Mouse (Mus musculus) CH12.LX (cell line): Measurements from ENCODE around the gene Ppm1a. TPM values are rescaled to one million over a fixed set of nuclear protein-coding genes. Genes with fewer than 3 reads are reported as not detected.
A peak's percentile ranks its signal among the peaks of the same experiment; 100 is the strongest.

Source experiments
- DNase-seq: peaks from one replicate; pipeline ENCODE4 v3.0.0-alpha.2; 2013; ENCODE audit errors: extremely low read depth
- H3K27ac ChIP-seq: 2 replicates; pipeline ENCODE4 v1.5.1; 2012; ENCODE audit warnings: low read depth, mild to moderate bottlenecking, control low read depth, moderate library complexity; ENCODE audit not compliant: insufficient read depth
- H3K27me3 ChIP-seq: replicated peaks from 2 replicates; pipeline ENCODE3; 2012; ENCODE audit warnings: inconsistent platforms
- H3K36me3 ChIP-seq, 2 experiments: replicated peaks in 1 of 2; 2 replicates each; pipeline versions ENCODE3 to v1.6.1; 2012; ENCODE audit warnings: inconsistent platforms in 1 of 2, low read length in 1 of 2, mild to moderate bottlenecking in 1 of 2, mixed read lengths in 1 of 2, moderate library complexity in 1 of 2; ENCODE audit not compliant: control insufficient read depth in 1 of 2, insufficient read depth in 1 of 2
- H3K4me1 ChIP-seq, 2 experiments: 2 replicates each; pipeline ENCODE4 v1.6.1; 2012; ENCODE audit warnings: inconsistent platforms in 1 of 2, moderate library complexity in 1 of 2; ENCODE audit not compliant: insufficient read depth in 2 of 2, control insufficient read depth in 1 of 2
- H3K4me2 ChIP-seq: 2 replicates; pipeline ENCODE4 v1.6.1; 2012; ENCODE audit warnings: low read depth, mild to moderate bottlenecking, control low read depth; ENCODE audit not compliant: poor library complexity, insufficient read depth, severe bottlenecking
- H3K4me3 ChIP-seq, 3 experiments: fragments of 150-350 bp in 1 of 3; sonication (generic) in 1 of 3; replicated peaks in 1 of 3; 2 replicates each; pipeline versions ENCODE3 to v1.5.1; 2011 to 2012; ENCODE audit warnings: low read depth in 2 of 3, low read length in 2 of 3, mild to moderate bottlenecking in 2 of 3, moderate library complexity in 2 of 3, control low read depth in 1 of 3, improper control_type of control experiment in 1 of 3, inconsistent platforms in 1 of 3, mixed read lengths in 1 of 3; ENCODE audit not compliant: poor library complexity in 1 of 3
- H3K79me2 ChIP-seq: replicated peaks from 2 replicates; pipeline ENCODE4 v1.6.1; 2012; ENCODE audit warnings: mild to moderate bottlenecking, moderate library complexity; ENCODE audit not compliant: control insufficient read depth, poor library complexity, insufficient read depth, severe bottlenecking; ENCODE audit errors: extremely low read depth
- H3K9ac ChIP-seq: 2 replicates; pipeline ENCODE4 v1.6.1; 2012; ENCODE audit warnings: low read depth, mild to moderate bottlenecking, control low read depth, moderate library complexity; ENCODE audit not compliant: insufficient read depth
- H3K9me3 ChIP-seq: replicated peaks from 2 replicates; pipeline ENCODE3; 2012; ENCODE audit warnings: low read length, inconsistent platforms, mixed read lengths
- BHLHE40 ChIP-seq: IDR thresholded peaks from 2 replicates; pipeline ENCODE4 v1.6.1; 2011; ENCODE audit warnings: mild to moderate bottlenecking, low read depth, low read length, improper control_type of control experiment
- E2F4 ChIP-seq: IDR thresholded peaks from 2 replicates; pipeline ENCODE4 v1.6.1; 2011; ENCODE audit warnings: low read depth, low read length, improper control_type of control experiment; ENCODE audit not compliant: insufficient replicate concordance
- ELF1 ChIP-seq: IDR thresholded peaks from 2 replicates; pipeline ENCODE4 v1.6.1; 2014; ENCODE audit warnings: low read depth, mild to moderate bottlenecking, inconsistent platforms, low read length, improper control_type of control experiment
- EP300 ChIP-seq: IDR thresholded peaks from 2 replicates; pipeline ENCODE4 v1.6.1; 2011; ENCODE audit warnings: low read length, improper control_type of control experiment
- IRF4 ChIP-seq: IDR thresholded peaks from 2 replicates; pipeline ENCODE4 v1.6.1; 2014; ENCODE audit warnings: low read depth, mild to moderate bottlenecking, inconsistent platforms, low read length, improper control_type of control experiment
- JUN ChIP-seq: IDR thresholded peaks from 2 replicates; pipeline ENCODE4 v1.6.1; 2011; ENCODE audit warnings: low read depth, mild to moderate bottlenecking, low read length, improper control_type of control experiment, moderate library complexity; ENCODE audit not compliant: insufficient read depth
- MAX ChIP-seq: IDR thresholded peaks from 2 replicates; pipeline ENCODE4 v1.6.1; 2011; ENCODE audit warnings: low read length, improper control_type of control experiment
- MAZ ChIP-seq: IDR thresholded peaks from 2 replicates; pipeline ENCODE4 v1.6.1; 2012; ENCODE audit warnings: low read depth, mild to moderate bottlenecking, inconsistent platforms, low read length, improper control_type of control experiment, moderate library complexity
- MEF2A ChIP-seq: IDR thresholded peaks from 2 replicates; pipeline ENCODE4 v1.6.1; 2014; ENCODE audit warnings: low read depth, mild to moderate bottlenecking, inconsistent platforms, low read length, improper control_type of control experiment, borderline replicate concordance
- MXI1 ChIP-seq: IDR thresholded peaks from 2 replicates; pipeline ENCODE4 v1.6.1; 2011; ENCODE audit warnings: mild to moderate bottlenecking, low read depth, low read length, improper control_type of control experiment
- POLR2A ChIP-seq: IDR thresholded peaks from 2 replicates; pipeline ENCODE4 v1.6.1; 2011; ENCODE audit warnings: low read depth, mild to moderate bottlenecking, improper control_type of control experiment, low read length
- POLR2AphosphoS2 ChIP-seq: IDR thresholded peaks from 2 replicates; pipeline ENCODE4 v1.6.1; 2011; ENCODE audit warnings: low read depth, low read length, improper control_type of control experiment
- RAD21 ChIP-seq: IDR thresholded peaks from 2 replicates; pipeline ENCODE4 v1.6.1; 2011; ENCODE audit warnings: low read depth, mild to moderate bottlenecking, low read length, improper control_type of control experiment, moderate library complexity
- RCOR1 ChIP-seq: conservative IDR thresholded peaks from 2 replicates; pipeline ENCODE4 v1.6.1; 2012; ENCODE audit warnings: low read depth, mild to moderate bottlenecking, inconsistent platforms, low read length, improper control_type of control experiment
- SIN3A ChIP-seq: IDR thresholded peaks from 2 replicates; pipeline ENCODE4 v1.6.1; 2012; ENCODE audit warnings: low read length, improper control_type of control experiment, inconsistent platforms
- TBP ChIP-seq: conservative IDR thresholded peaks from 2 replicates; pipeline ENCODE4 v1.6.1; 2011; ENCODE audit warnings: low read depth, low read length, improper control_type of control experiment
- TCF12 ChIP-seq: IDR thresholded peaks from 2 replicates; pipeline ENCODE4 v1.6.1; 2014; ENCODE audit warnings: low read depth, mild to moderate bottlenecking, inconsistent platforms, low read length, improper control_type of control experiment
- dilution Hi-C: fragments of 300-500 bp; cut with MboI; formaldehyde crosslinking; loops from 2 replicates; pipeline ENCODE4 v1.14.3; 2020; ENCODE audit warnings: low sequenced_read_pairs; ENCODE audit not compliant: extremely low pct_unique_long_range_greater_than_20kb, extremely low pct_ligation_motif_present
- in situ Hi-C: fragments of 300-500 bp; cut with MboI; formaldehyde crosslinking; loops from 3 replicates; pipeline ENCODE4 v1.14.3; 2019; ENCODE audit warnings: low sequenced_read_pairs, low pct_ligation_motif_present, low pct_unique_long_range_greater_than_20kb, mixed read lengths
- polyA plus RNA-seq: library from polyadenylated mRNA; unstranded; fragments of >175 nt; gene quantifications from 2 replicates; pipeline ENCODE4 v1.2.1, GENCODE M21; 2012; ENCODE audit warnings: low read depth; ENCODE audit not compliant: insufficient read length
- total RNA-seq, 2 experiments: library from RNA; depleted of rRNA; stranded (reverse); fragments of 300-350 nt in 1 of 2; fragments of >200 nt in 1 of 2; gene quantifications; 2 replicates each; pipeline ENCODE4 v1.2.3; 2012 to 2014

Gene Ppm1a
- total and polyA plus RNA-seq, 3 experiments, result 78.8 to 112 (median 98.4) TPM

DNA sequence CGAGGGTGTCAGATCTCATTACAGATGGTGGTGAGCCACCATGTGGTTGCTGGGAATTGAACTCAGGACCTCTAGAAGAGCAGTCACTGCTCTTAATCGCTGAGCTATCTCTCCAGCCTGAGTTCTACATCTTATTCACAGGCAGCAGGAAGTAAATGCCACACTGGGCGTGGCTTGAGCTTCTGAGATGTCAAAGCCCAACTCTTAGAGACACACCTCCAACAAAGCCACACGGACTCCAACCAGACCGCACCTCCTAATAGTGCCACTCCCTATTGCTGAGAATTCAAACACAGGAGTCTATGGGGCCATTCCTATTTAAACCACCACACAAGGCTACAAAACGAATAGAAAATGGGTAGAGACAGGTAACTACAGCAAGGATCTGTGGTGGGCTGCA is 52.5 kb downstream of the Ppm1a start:
- H3K79me2 ChIP-seq, result no peaks in the 10 kb centered on the region
- H3K36me3 ChIP-seq, result no peaks in the 10 kb centered on the region
- no peak overlapping the region for H3K4me3 ChIP-seq
- peak; percentile 16 for DNase-seq
- H3K9ac ChIP-seq, result no peak overlapping the region
- no peak overlapping the region for H3K4me2 ChIP-seq
- H3K9me3 ChIP-seq, result no peaks in the 10 kb centered on the region
- no peak overlapping the region for H3K27ac ChIP-seq
- dilution Hi-C loops, result no loop called here
- no peaks in the 10 kb centered on the region for H3K27me3 ChIP-seq
- in situ Hi-C loops, result no loop called here
- H3K4me1 ChIP-seq, result no peaks in the 10 kb centered on the region
- TF ChIP-seq IRF4 (no peak), RAD21 (no peak), TBP (no peak), JUN (no peak), MAZ (no peak)

DNA sequence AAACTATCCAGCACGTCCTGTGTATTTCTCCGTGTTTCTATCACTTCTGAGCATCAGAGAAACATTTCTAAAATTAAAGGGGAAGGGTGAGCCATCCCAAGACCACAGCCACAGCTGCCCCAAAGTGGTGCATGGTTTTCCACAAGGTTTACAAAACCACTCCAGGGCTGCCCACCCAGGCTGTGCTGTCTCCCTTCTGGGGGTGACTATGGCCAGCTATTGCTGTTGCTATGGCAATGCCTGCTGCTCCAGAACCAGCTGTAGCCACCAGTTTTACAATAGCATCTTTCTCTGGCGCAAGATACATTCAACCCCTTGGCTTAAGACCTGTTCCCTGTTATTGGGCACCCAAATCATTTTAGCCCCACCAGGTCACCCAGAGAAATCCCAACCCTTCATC is 54.3 kb downstream of the Ppm1a start:
- H3K9me3 ChIP-seq, result no peaks in the 10 kb centered on the region
- no peak overlapping the region for H3K9ac ChIP-seq
- dilution Hi-C loops (no loop called here), in situ Hi-C loops (no loop called here)
- H3K4me2 ChIP-seq, result no peak overlapping the region
- H3K4me1 ChIP-seq, result no peaks in the 10 kb centered on the region
- H3K79me2 ChIP-seq, result no peaks in the 10 kb centered on the region
- H3K27ac ChIP-seq, result no peak overlapping the region
- H3K36me3 ChIP-seq, result no peaks in the 10 kb centered on the region
- no peaks in the 10 kb centered on the region for H3K27me3 ChIP-seq
- no peak for TF ChIP-seq ELF1
- TF ChIP-seq E2F4, result no peak
- TF ChIP-seq JUN, result no peak
- no peak for TF ChIP-seq TBP
- TF ChIP-seq MAX, result no peak
- no peak for TF ChIP-seq RCOR1
- no peak for TF ChIP-seq MAZ
- no peak for TF ChIP-seq MXI1
- TF ChIP-seq POLR2AphosphoS2, result no peak
- no peak for DNase-seq
- no peak overlapping the region for H3K4me3 ChIP-seq

DNA sequence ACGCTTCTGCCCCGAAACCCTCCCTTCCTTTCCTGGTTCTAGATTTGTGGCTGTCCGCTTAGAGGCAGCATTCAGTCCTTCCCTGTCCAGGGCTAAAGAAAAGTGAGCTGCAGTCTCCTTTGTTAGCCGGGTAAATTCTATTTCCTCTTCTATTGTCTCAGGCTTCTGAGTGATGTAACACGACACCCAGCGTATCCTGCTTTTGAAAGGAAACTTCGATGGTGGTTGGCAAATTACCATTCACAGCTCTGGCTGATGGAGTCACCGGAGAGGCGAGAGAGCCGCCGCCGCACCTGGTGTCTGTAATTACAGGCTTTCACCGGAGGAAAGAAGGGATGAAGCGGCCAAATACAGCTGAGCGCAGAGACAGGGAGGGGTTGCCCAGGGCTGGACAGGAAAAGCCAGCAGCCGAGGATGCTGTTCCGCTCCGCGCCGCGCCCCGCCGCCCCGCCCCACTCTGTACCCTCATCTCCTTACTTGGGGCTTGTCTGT is 63.7 kb downstream of the Ppm1a start:
- H3K9me3 ChIP-seq, result no peaks in the 10 kb centered on the region
- in situ Hi-C loops (no loop called here), dilution Hi-C loops (no loop called here)
- H3K36me3 ChIP-seq, result no peaks in the 10 kb centered on the region
- H3K79me2 ChIP-seq, result no peaks in the 10 kb centered on the region
- TF ChIP-seq TCF12, result peak; percentile 3; the same call in 1 of the 2 replicates
- TF ChIP-seq EP300, result no peak
- peak; percentile 54; the same call in 1 of the 2 replicates for TF ChIP-seq SIN3A
- no peak for TF ChIP-seq BHLHE40
- TF ChIP-seq MEF2A, result peak; percentile 56
- peak; percentile 3; the same call in 1 of the 2 replicates for TF ChIP-seq MAX
- TF ChIP-seq POLR2A, result no peak; the same call in 1 of the 2 replicates
- no peaks in the 10 kb centered on the region for H3K27me3 ChIP-seq
- H3K4me3 ChIP-seq, result peak overlapping the region; percentile 35 to 54 (median 51)
- peak; percentile 51 for DNase-seq
- H3K4me1 ChIP-seq, result peaks cover 0 to 16% of the 10 kb centered on the region in 2 experiments; a peak in 2 of 4 replicates
- peak overlapping the region; percentile 41; the same call in 1 of the 2 replicates for H3K9ac ChIP-seq
- no peak overlapping the region for H3K27ac ChIP-seq
- H3K4me2 ChIP-seq, result peak overlapping the region; percentile 87
